Mouse (Mus musculus): ENCODE data around the gene Slc52a3. TPM values are rescaled to one million over a fixed set of nuclear protein-coding genes. Genes with fewer than 3 reads are reported as not detected.
A peak's percentile ranks its signal among the peaks of the same experiment; 100 is the strongest.

Slc52a3 gene
- polyA plus RNA-seq, 1 experiment from 2014 or later = 2.8 TPM

- H3K9me3 ChIP-seq (ENCODE audit: control insufficient read depth, low read length) = no peaks in the 10 kb centered on the region
- no peak overlapping the region for H3K27ac ChIP-seq (replicated peaks; ENCODE audit: low read depth, low read length)
- H3K4me1 ChIP-seq (ENCODE audit: control insufficient read depth, insufficient read depth, low read length) = peaks cover 22% of the 10 kb centered on the region
- no peak overlapping the region for H3K4me3 ChIP-seq (ENCODE audit: low read depth, low read length)
- ATAC-seq (ENCODE audit: low read depth) = no peak
- no peak for DNase-seq (ENCODE audit: low spot score)
- H3K36me3 ChIP-seq (ENCODE audit: control insufficient read depth, insufficient read depth, low read length) = peaks cover 11% of the 10 kb centered on the region; the same call in 1 of the 2 replicates
- H3K4me2 ChIP-seq (ENCODE audit: low read depth, low read length) = no peak overlapping the region
- 82% methylated on average over 6 of the region's 6 CpGs for WGBS
- H3K9ac ChIP-seq (ENCODE audit: low read depth, low read length) = no peak overlapping the region
- peaks cover 17% of the 10 kb centered on the region for H3K27me3 ChIP-seq (replicated peaks; ENCODE audit: control insufficient read depth, insufficient read depth, low read length)
Observed at GRCm38 (mm10) chr2:151969396-151969795, 26.9 kb upstream of the Slc52a3 start.

DNA sequence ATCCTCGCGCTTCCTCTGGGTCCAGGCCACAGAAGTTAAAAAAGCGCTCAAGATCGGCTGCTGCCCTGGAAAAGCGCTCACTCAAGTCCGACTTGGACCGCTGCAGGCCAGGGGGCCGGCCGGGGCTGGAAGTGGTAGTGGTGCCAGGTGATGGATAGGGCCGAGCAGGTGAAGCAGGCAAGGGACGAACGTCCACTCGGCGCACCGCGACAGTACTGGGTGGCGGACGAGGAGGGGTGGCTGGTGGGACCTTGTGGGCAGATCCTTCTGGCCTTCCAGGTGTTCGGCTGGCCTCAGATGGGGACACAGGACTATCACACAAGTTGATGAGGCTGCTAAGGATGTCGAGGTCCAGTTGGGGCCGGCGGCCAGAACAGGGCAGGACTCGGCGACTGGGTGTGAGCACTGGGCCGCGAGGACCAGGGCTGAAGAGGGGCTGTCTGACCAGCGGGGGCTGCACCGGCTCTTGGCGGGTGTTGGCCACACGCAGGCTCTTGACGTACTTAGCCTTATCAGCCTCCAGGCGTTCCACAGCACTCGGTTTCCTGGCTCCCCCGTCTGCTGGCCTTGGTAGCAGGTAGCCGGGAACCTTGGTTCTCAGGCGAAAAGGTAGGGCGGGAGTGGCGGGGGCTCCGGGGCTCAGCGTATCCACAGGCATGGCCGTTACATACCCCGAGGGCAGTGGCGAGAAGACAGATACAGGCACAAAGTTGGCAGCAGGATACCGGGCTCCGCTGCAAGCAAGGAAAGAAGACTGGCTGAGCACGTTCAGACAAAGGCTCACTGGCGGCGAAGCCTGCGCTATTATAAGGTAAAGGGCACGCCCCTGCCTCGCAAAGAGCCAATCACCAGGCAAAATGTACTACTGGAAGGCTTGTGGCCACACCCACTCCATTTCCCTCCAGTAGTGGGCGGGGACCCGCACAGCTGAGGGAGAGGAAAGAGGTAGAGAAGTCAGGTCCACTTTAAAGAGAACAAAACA, 25.8 kb upstream of the Slc52a3 start:
- Histone ChIP-seq H3K9me3 (ENCODE audit: control insufficient read depth, low read length) (no peaks in the 10 kb centered on the region), H3K4me1 (ENCODE audit: control insufficient read depth, insufficient read depth, low read length) (peaks cover 17% of the 10 kb centered on the region), H3K9ac (ENCODE audit: low read depth, low read length) (peak overlapping the region; percentile 54), H3K27me3 (replicated peaks; ENCODE audit: control insufficient read depth, insufficient read depth, low read length) (peaks cover 21% of the 10 kb centered on the region), H3K36me3 (ENCODE audit: control insufficient read depth, insufficient read depth, low read length) (peaks cover 11% of the 10 kb centered on the region; the same call in 1 of the 2 replicates), H3K4me3 (ENCODE audit: low read depth, low read length) (peak overlapping the region; percentile 23), H3K27ac (replicated peaks; ENCODE audit: low read depth, low read length) (peak overlapping the region; percentile 5; the same call in 1 of the 2 replicates), H3K4me2 (ENCODE audit: low read depth, low read length) (peak overlapping the region; percentile 49)
- DNase-seq (ENCODE audit: low spot score) (peak; percentile 97), ATAC-seq (ENCODE audit: low read depth) (peak; percentile 90)
- WGBS = 46% methylated on average over 52 of the region's 53 CpGs

- Histone ChIP-seq H3K9ac (ENCODE audit: low read depth, low read length) (no peak overlapping the region), H3K4me2 (ENCODE audit: low read depth, low read length) (no peak overlapping the region), H3K9me3 (ENCODE audit: control insufficient read depth, low read length) (no peaks in the 10 kb centered on the region), H3K4me1 (ENCODE audit: control insufficient read depth, insufficient read depth, low read length) (peaks cover 17% of the 10 kb centered on the region), H3K27ac (replicated peaks; ENCODE audit: low read depth, low read length) (no peak overlapping the region), H3K36me3 (ENCODE audit: control insufficient read depth, insufficient read depth, low read length) (peaks cover 11% of the 10 kb centered on the region; the same call in 1 of the 2 replicates), H3K4me3 (ENCODE audit: low read depth, low read length) (no peak overlapping the region), H3K27me3 (replicated peaks; ENCODE audit: control insufficient read depth, insufficient read depth, low read length) (peaks cover 21% of the 10 kb centered on the region)
- DNase-seq (ENCODE audit: low spot score) (no peak), ATAC-seq (ENCODE audit: low read depth) (no peak)
- 78% methylated on average over 5 of the region's 5 CpGs for WGBS
Observed at GRCm38 (mm10) chr2:151971748-151972147, 24.6 kb upstream of the Slc52a3 start.

- Histone ChIP-seq H3K36me3 (ENCODE audit: control insufficient read depth, insufficient read depth, low read length) (peaks cover 11% of the 10 kb centered on the region; the same call in 1 of the 2 replicates), H3K4me2 (ENCODE audit: low read depth, low read length) (peak overlapping the region; percentile 51), H3K9me3 (ENCODE audit: control insufficient read depth, low read length) (no peaks in the 10 kb centered on the region), H3K4me1 (ENCODE audit: control insufficient read depth, insufficient read depth, low read length) (peaks cover 21% of the 10 kb centered on the region), H3K27ac (replicated peaks; ENCODE audit: low read depth, low read length) (peak overlapping the region; percentile 71; the same call in 1 of the 2 replicates), H3K9ac (ENCODE audit: low read depth, low read length) (peak overlapping the region; percentile 47), H3K4me3 (ENCODE audit: low read depth, low read length) (peak overlapping the region; percentile 29), H3K27me3 (replicated peaks; ENCODE audit: control insufficient read depth, insufficient read depth, low read length) (peaks cover 21% of the 10 kb centered on the region)
- WGBS = 25% methylated on average over 23 of the region's 23 CpGs
- DNase-seq (ENCODE audit: low spot score) (peak; percentile 84), ATAC-seq (ENCODE audit: low read depth) (peak; percentile 76)
Observed at GRCm38 (mm10) chr2:151972880-151973594, 23.3 kb upstream of the Slc52a3 start.

- H3K27me3 ChIP-seq (replicated peaks; ENCODE audit: control insufficient read depth, insufficient read depth, low read length) = peaks cover 21% of the 10 kb centered on the region
- no peaks in the 10 kb centered on the region for H3K9me3 ChIP-seq (ENCODE audit: control insufficient read depth, low read length)
- peak overlapping the region; percentile 29 for H3K4me3 ChIP-seq (ENCODE audit: low read depth, low read length)
- H3K4me2 ChIP-seq (ENCODE audit: low read depth, low read length) = peak overlapping the region; percentile 51
- H3K9ac ChIP-seq (ENCODE audit: low read depth, low read length) = peak overlapping the region; percentile 47
- peak; percentile 27 for ATAC-seq (ENCODE audit: low read depth)
- H3K27ac ChIP-seq (replicated peaks; ENCODE audit: low read depth, low read length) = peak overlapping the region; percentile 71; the same call in 1 of the 2 replicates
- WGBS = 10% methylated on average over 36 of the region's 36 CpGs
- DNase-seq (ENCODE audit: low spot score) = peak; percentile 67
- peaks cover 27% of the 10 kb centered on the region for H3K4me1 ChIP-seq (ENCODE audit: control insufficient read depth, insufficient read depth, low read length)
- H3K36me3 ChIP-seq (ENCODE audit: control insufficient read depth, insufficient read depth, low read length) = 0 out of 2 replicates have a peak, but pooled peaks cover 11% of the 10 kb centered on the region
Observed at GRCm38 (mm10) chr2:151973595-151974562, 22.4 kb upstream of the Slc52a3 start.

DNA sequence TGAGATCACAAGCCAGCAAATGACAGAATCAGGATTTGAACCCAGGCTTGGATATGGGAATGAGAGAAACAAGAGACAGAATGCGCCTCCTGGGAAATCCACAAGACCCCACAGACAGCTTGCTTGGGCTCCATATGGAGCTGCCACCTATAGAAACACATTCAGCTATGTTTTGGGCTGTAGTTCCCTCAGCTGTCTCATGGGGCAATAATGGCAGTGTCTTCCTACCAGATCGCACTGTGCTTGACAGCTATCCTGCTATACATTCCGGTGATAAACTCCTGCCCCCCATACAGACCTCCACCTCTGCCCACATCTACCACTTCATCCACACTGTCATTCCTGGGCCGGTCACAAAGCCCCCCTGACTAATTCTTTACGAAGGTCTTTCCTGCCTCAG, 21.0 kb upstream of the Slc52a3 start:
- Histone ChIP-seq H3K27ac (replicated peaks; ENCODE audit: low read depth, low read length) (no peak overlapping the region), H3K9me3 (ENCODE audit: control insufficient read depth, low read length) (no peaks in the 10 kb centered on the region), H3K4me2 (ENCODE audit: low read depth, low read length) (no peak overlapping the region), H3K9ac (ENCODE audit: low read depth, low read length) (no peak overlapping the region), H3K4me3 (ENCODE audit: low read depth, low read length) (no peak overlapping the region), H3K27me3 (replicated peaks; ENCODE audit: control insufficient read depth, insufficient read depth, low read length) (peaks cover 21% of the 10 kb centered on the region), H3K36me3 (ENCODE audit: control insufficient read depth, insufficient read depth, low read length) (no peaks in the 10 kb centered on the region), H3K4me1 (ENCODE audit: control insufficient read depth, insufficient read depth, low read length) (peaks cover 34% of the 10 kb centered on the region)
- no peak for DNase-seq (ENCODE audit: low spot score)
- ATAC-seq (ENCODE audit: low read depth) = no peak
- 83% methylated on average over 5 of the region's 5 CpGs for WGBS

DNA sequence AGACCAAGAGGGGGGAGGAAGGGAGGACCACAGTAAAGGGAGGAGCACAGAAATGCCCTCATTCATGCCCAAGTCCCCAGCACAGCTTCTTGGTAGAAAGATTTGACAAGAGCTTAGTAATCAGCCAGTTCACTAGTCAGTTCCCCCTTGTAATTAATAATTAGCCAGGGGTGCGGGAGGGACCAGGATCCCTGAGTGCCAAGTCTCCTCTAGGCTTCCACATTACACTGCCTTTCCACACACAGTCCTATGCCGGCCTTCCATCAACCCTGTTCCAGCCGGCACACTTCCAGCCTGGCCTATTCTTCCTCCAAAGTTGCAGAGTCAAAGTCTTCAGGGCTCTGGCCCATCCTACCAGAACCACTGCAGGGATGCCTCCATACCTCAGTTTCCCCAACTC, 20.2 kb upstream of the Slc52a3 start:
- Histone ChIP-seq H3K4me2 (ENCODE audit: low read depth, low read length) (no peak overlapping the region), H3K27me3 (replicated peaks; ENCODE audit: control insufficient read depth, insufficient read depth, low read length) (peaks cover 21% of the 10 kb centered on the region), H3K27ac (replicated peaks; ENCODE audit: low read depth, low read length) (no peak overlapping the region), H3K4me1 (ENCODE audit: control insufficient read depth, insufficient read depth, low read length) (peaks cover 32% of the 10 kb centered on the region), H3K9ac (ENCODE audit: low read depth, low read length) (no peak overlapping the region), H3K9me3 (ENCODE audit: control insufficient read depth, low read length) (no peaks in the 10 kb centered on the region), H3K36me3 (ENCODE audit: control insufficient read depth, insufficient read depth, low read length) (no peaks in the 10 kb centered on the region), H3K4me3 (ENCODE audit: low read depth, low read length) (no peak overlapping the region)
- DNase-seq (ENCODE audit: low spot score) (no peak), ATAC-seq (ENCODE audit: low read depth) (no peak)
- WGBS = 89% methylated on average over 3 of the region's 3 CpGs

All from embryonic facial prominence, embryonic 14.5 days (tissue).